Mouse (Mus musculus) large intestine, adult 2 months (tissue): ENCODE measurements around the gene Otulin. TPM values are rescaled to one million over a fixed set of nuclear protein-coding genes. Genes with fewer than 3 reads are reported as not detected.

Source experiments
- DNase-seq: peaks from one replicate; pipeline ENCODE4 v3.0.0-alpha.2; 2012; ENCODE audit warnings: low read depth, low spot score
- WGBS: fragments of 180-500 bp; shearing (Covaris S2); methylation state at CpG from one replicate; pipeline ENCODE4 v1.1.7; 2018; 5-methylcytosine and 5-hydroxymethylcytosine counted together
- polyA plus RNA-seq: library from polyadenylated mRNA; depleted of rRNA; stranded (reverse); fragments of >200 nt; gene quantifications from 2 replicates; pipeline ENCODE4 v1.2.3, GENCODE M21; 2012

The Otulin gene
- polyA plus RNA-seq, 1 experiment = 23.7 TPM

- WGBS = 88% methylated on average over 5 of the region's 5 CpGs
- DNase-seq = no peak
These were observed 44.4 kb downstream of the Otulin start for GRCm38 (mm10) chr15:27586093-27586480.

GRCm38 (mm10) chr15:27585466-27586092 lies 44.9 kb downstream of the Otulin start:
- 73% methylated on average over 4 of the region's 4 CpGs for WGBS
- no peak for DNase-seq

GRCm38 (mm10) chr15:27583620-27584019 lies 46.9 kb downstream of the Otulin start:
- DNase-seq = no peak
- 92% methylated on average over 6 of the region's 6 CpGs for WGBS

- DNase-seq = no peak
- WGBS = 69% methylated on average over 4 of the region's 4 CpGs
These were observed 47.5 kb downstream of the Otulin start for GRCm38 (mm10) chr15:27583042-27583441.

- DNase-seq = no peak
- WGBS = 97% methylated on average over 3 of the region's 3 CpGs
These were observed 48.1 kb downstream of the Otulin start for GRCm38 (mm10) chr15:27582428-27582827.

- 92% methylated on average over 3 of the region's 3 CpGs for WGBS
- DNase-seq = no peak
These were observed 48.9 kb downstream of the Otulin start for GRCm38 (mm10) chr15:27581640-27582039.

- no peak for DNase-seq
- WGBS = 83% methylated on average over 2 of the region's 2 CpGs
These were observed 49.7 kb downstream of the Otulin start for GRCm38 (mm10) chr15:27580771-27581170.

GRCm38 (mm10) chr15:27579853-27580252 lies 50.6 kb downstream of the Otulin start:
- no peak for DNase-seq
- 84% methylated on average over 2 of the region's 2 CpGs for WGBS

- WGBS = 64% methylated on average over 6 of the region's 6 CpGs
- DNase-seq = no peak
These were observed 51.6 kb downstream of the Otulin start for GRCm38 (mm10) chr15:27578918-27579317.

GRCm38 (mm10) chr15:27577915-27578780 lies 52.3 kb downstream of the Otulin start:
- peak; percentile 18 for DNase-seq

GRCm38 (mm10) chr15:27576886-27577285 lies 53.6 kb downstream of the Otulin start:
- WGBS = 92% methylated on average over 1 of the region's 1 CpGs
- no peak for DNase-seq

More at GRCm38 (mm10) chr15:27577915-27578780, 52.3 kb downstream of the Otulin start:
- 60% methylated on average over 16 of the region's 16 CpGs for WGBS

GRCm38 (mm10) chr15:27575932-27576331 lies 54.6 kb downstream of the Otulin start:
- 58% methylated on average over 3 of the region's 3 CpGs for WGBS
- no peak for DNase-seq

GRCm38 (mm10) chr15:27574992-27575781 lies 55.3 kb downstream of the Otulin start:
- no peak for DNase-seq
- WGBS = 75% methylated on average over 8 of the region's 8 CpGs

GRCm38 (mm10) chr15:27571179-27571578 lies 59.3 kb downstream of the Otulin start:
- no peak for DNase-seq

GRCm38 (mm10) chr15:27570385-27570784 lies 60.1 kb downstream of the Otulin start:
- DNase-seq = no peak
- WGBS = 92% methylated on average over 4 of the region's 4 CpGs

More at GRCm38 (mm10) chr15:27571179-27571578, 59.3 kb downstream of the Otulin start:
- WGBS = 97% methylated on average over 8 of the region's 8 CpGs

- DNase-seq = peak; percentile 18
- WGBS = 28% methylated on average over 2 of the region's 2 CpGs
These were observed 60.6 kb downstream of the Otulin start for GRCm38 (mm10) chr15:27569924-27570323.

GRCm38 (mm10) chr15:27568371-27568770 lies 62.1 kb downstream of the Otulin start:
- WGBS = 95% methylated on average over 6 of the region's 6 CpGs
- no peak for DNase-seq

- 94% methylated on average over 16 of the region's 16 CpGs for whole genome bisulfite sequencing
- DNase-seq = no peak
These were observed 63.1 kb downstream of the Otulin start for GRCm38 (mm10) chr15:27567356-27567755.

- 83% methylated on average over 10 of the region's 10 CpGs for WGBS
- no peak for DNase-seq
These were observed 64.8 kb downstream of the Otulin start for GRCm38 (mm10) chr15:27565626-27566185.
